In the genomic region with DNA sequence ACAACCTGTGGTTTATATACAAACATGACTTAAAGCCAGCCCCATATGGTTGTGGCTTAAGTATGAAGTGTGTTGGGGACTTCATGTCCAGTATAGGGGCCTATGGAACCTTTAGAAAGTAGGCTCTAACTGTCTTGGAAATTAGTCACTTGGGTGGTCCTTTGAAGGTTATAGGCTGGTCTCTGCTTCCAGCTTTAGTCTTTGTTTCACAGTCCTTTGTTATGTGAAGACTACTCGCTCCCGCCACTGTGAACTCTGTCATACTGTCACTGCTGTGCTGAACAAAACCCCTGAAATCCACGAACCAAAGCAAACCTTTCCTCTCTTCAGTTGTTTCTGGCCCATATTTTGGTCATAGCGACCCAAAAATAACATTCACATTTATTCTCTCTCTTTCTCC, we compare ENCODE assay signal across 21 mouse cellular contexts. TPM values are rescaled to one million over a fixed set of nuclear protein-coding genes. Genes with fewer than 3 reads are reported as not detected.
DNase-seq lines count a peak whose midpoint lies in the region.
"Had no signal": no experiment of that assay in that cellular context is flagged by ENCODE, and none has a peak within 500 bp of the region (broad histone marks: within the 10 kb centered on the region; RNA-seq: fewer than 3 reads in every experiment).

No protein-coding gene starts in this region.

- peak; percentile 9 for DNase-seq in embryo, embryonic 10.5 days (ENCODE audit: low spot score)
- no peak for DNase-seq in embryo, embryonic 11 days
- DNase-seq in ES-CJ7 (ENCODE audit: low read depth, low spot score) (peak; percentile 78), R1 (ENCODE audit: low read depth, low spot score) (peak; percentile 66)
- no peak for DNase-seq in thymus, postnatal 0 days (ENCODE audit: low spot score)
- DNase-seq in heart, postnatal 4 days: no peak
- DNase-seq in gastrocnemius, adult 18-20 months (ENCODE audit: low spot score): no peak
- DNase-seq: adrenal gland, adult 8-10 months; adrenal gland, postnatal 14 days; adrenal gland, postnatal 36 days; cerebellum, adult 11-12 months; cerebellum, adult 2 months; cerebellum, adult 9-10 months; cerebellum, postnatal 10 days; cerebellum, postnatal 25 days; forebrain, postnatal 0 days had no signal

RNA-seq across cellular contexts. Expression of a gene that starts 39.5 kb away (rescaled TPM):
- 0.81 and 0.94 TPM in 2 replicates for polyA plus RNA-seq in thymus, postnatal 0 days (2015; fragmentation: Nextera tagmentation; extraction: Ambion mirVana)
- total RNA-seq in heart, postnatal 4 days (2021): under 1 TPM in 1 of 2 experiments, not detected in 1; 0.23 TPM
- total RNA-seq in gastrocnemius, adult 18-20 months (2021): not detected
- total RNA-seq: CH12.LX, G1E had no signal
- polyA plus RNA-seq: activated CD4-positive, CD25-positive, alpha-beta regulatory T cell, adult 4 months; CD4-positive, CD25-positive, alpha-beta regulatory T cell, adult 4 months; G1E; Patski had no signal

Comparison
In these comparisons a context has a peak if more than half of its experiments do, and no peak if none do; other contexts are left out.
1. DNase-seq: peak in embryo, embryonic 10.5 days (single experiment), ES-CJ7 (single experiment) and R1 (single experiment); none in embryo, embryonic 11 days (single experiment), thymus, postnatal 0 days (single experiment), heart, postnatal 4 days (single experiment) and gastrocnemius, adult 18-20 months (single experiment).